Mouse (Mus musculus): Measurements from ENCODE around the gene 2810408A11Rik. TPM values are rescaled to one million over a fixed set of nuclear protein-coding genes. Genes with fewer than 3 reads are reported as not detected.
A peak's percentile ranks its signal among the peaks of the same experiment; 100 is the strongest.

Gene 2810408A11Rik
- total and polyA plus RNA-seq, 3 experiments, result 0.81 to 1.3 TPM; not detected in 1

GRCm38 (mm10) chr11:69929712-69930111 is 28.9 kb upstream of the 2810408A11Rik start (continued):
- TF ChIP-seq SIN3A (IDR thresholded peaks at IDR 0.05; ENCODE audit: low read length) (peak; percentile 90), TBP (IDR thresholded peaks at IDR 0.05; ENCODE audit: low read depth, low read length) (no peak), MAX (IDR thresholded peaks at IDR 0.05; ENCODE audit: low read length) (peak; percentile 60; the same call in 1 of the 2 replicates), MAZ (IDR thresholded peaks at IDR 0.05; ENCODE audit: low read depth, low read length) (peak; percentile 72; the same call in 1 of the 2 replicates), TCF12 (IDR thresholded peaks at IDR 0.05; ENCODE audit: low read depth, low read length) (peak; percentile 42; the same call in 1 of the 2 replicates), JUND (IDR thresholded peaks at IDR 0.05; ENCODE audit: low read depth, low read length) (no peak), E2F4 (IDR thresholded peaks at IDR 0.05; ENCODE audit: borderline replicate concordance, low read depth, low read length) (no peak), MEF2A (IDR thresholded peaks at IDR 0.05; ENCODE audit: extremely low read depth, insufficient replicate concordance, low read depth, low read length, poor library complexity, severe bottlenecking) (no peak)

GRCm38 (mm10) chr11:69927501-69927900 is 26.7 kb upstream of the 2810408A11Rik start:
- Histone ChIP-seq H3K9me3 (replicated peaks; ENCODE audit: insufficient read depth, low read length) (no peaks in the 10 kb centered on the region), H3K4me1 (ENCODE audit: control insufficient read depth in 1 of 2, insufficient read depth in 2 of 2, low read length in 2 of 2) (peaks cover 14 to 34% of the 10 kb centered on the region in 2 experiments), H3K79me2 (ENCODE audit: control insufficient read depth, insufficient read depth, low read length, poor library complexity) (no peaks in the 10 kb centered on the region), H3K36me3 (ENCODE audit: control insufficient read depth in 1 of 2, insufficient read depth in 2 of 2, low read length in 2 of 2) (peaks cover 0 to 41% of the 10 kb centered on the region in 2 experiments; a peak in 2 of 4 replicates), H3K27ac (ENCODE audit: control insufficient read depth, low read depth, low read length) (no peak overlapping the region), H3K4me3 (ENCODE audit: control insufficient read depth in 1 of 2, insufficient read depth in 1 of 2, low read depth in 2 of 2, low read length in 2 of 2) (no peak overlapping the region), H3K27me3 (ENCODE audit: control insufficient read depth in 1 of 2, insufficient read depth in 2 of 2, low read length in 2 of 2) (no peaks in the 10 kb centered on the region), H3K9ac (ENCODE audit: control insufficient read depth, low read depth, low read length, poor library complexity, severe bottlenecking) (no peak overlapping the region)
- TF ChIP-seq CTCF (IDR thresholded peaks at IDR 0.05 in 2 of 3, conservative IDR thresholded peaks at IDR 0.05 in 1 of 3; ENCODE audit: control insufficient read depth in 1 of 3, insufficient read depth in 1 of 3, low read depth in 2 of 3, low read length in 3 of 3, poor library complexity in 1 of 3, severe bottlenecking in 1 of 3), result peak in 1 of 3 experiments; percentile 17; a peak in 1 of 6 replicates
- no peak for TF ChIP-seq JUND (IDR thresholded peaks at IDR 0.05; ENCODE audit: low read depth, low read length)
- no peak for TF ChIP-seq MXI1 (IDR thresholded peaks at IDR 0.05; ENCODE audit: low read depth, low read length)
- no peak for TF ChIP-seq MAZ (IDR thresholded peaks at IDR 0.05; ENCODE audit: low read depth, low read length)
- TF ChIP-seq TCF12 (IDR thresholded peaks at IDR 0.05; ENCODE audit: low read depth, low read length), result no peak
- no peak for TF ChIP-seq ETS1 (IDR thresholded peaks at IDR 0.05; ENCODE audit: low read depth, low read length)
- no peak for TF ChIP-seq ZNF384 (IDR thresholded peaks at IDR 0.05; ENCODE audit: low read depth, low read length)
- no peak for TF ChIP-seq NELFE (IDR thresholded peaks at IDR 0.05; ENCODE audit: low read depth, low read length)
- TF ChIP-seq POLR2AphosphoS5 (IDR thresholded peaks at IDR 0.05; ENCODE audit: borderline replicate concordance, low read depth, low read length), result peak; percentile 72; the same call in 1 of the 2 replicates
- no peak for TF ChIP-seq BHLHE40 (IDR thresholded peaks at IDR 0.05; ENCODE audit: borderline replicate concordance, low read depth, low read length)
- no peak for TF ChIP-seq KAT2A (conservative IDR thresholded peaks at IDR 0.05; ENCODE audit: low read depth, low read length)
- no peak for TF ChIP-seq TBP (IDR thresholded peaks at IDR 0.05; ENCODE audit: low read depth, low read length)
- DNase-seq (ENCODE audit: low read depth, low spot score), result no peak

- peak; percentile 60 for DNase-seq (ENCODE audit: low read depth, low spot score)
- peaks cover 34% of the 10 kb centered on the region for H3K79me2 ChIP-seq (ENCODE audit: control insufficient read depth, insufficient read depth, low read length, poor library complexity)
- H3K9me3 ChIP-seq (replicated peaks; ENCODE audit: insufficient read depth, low read length), result no peaks in the 10 kb centered on the region
- H3K4me3 ChIP-seq (ENCODE audit: control insufficient read depth in 1 of 2, insufficient read depth in 1 of 2, low read depth in 2 of 2, low read length in 2 of 2), result peak overlapping the region; percentile 22 to 57
- peak overlapping the region; percentile 98 for H3K27ac ChIP-seq (ENCODE audit: control insufficient read depth, low read depth, low read length)
- no peak for TF ChIP-seq MYB (IDR thresholded peaks at IDR 0.05; ENCODE audit: low read depth, low read length)
- 0 out of 2 replicates have a peak, but pooled peaks have one; percentile 7 for TF ChIP-seq ETS1 (IDR thresholded peaks at IDR 0.05; ENCODE audit: low read depth, low read length)
- TF ChIP-seq MAFK (IDR thresholded peaks at IDR 0.05; ENCODE audit: borderline replicate concordance, low read depth, low read length), result peak; percentile 66; the same call in 1 of the 2 replicates
- TF ChIP-seq MYC (IDR thresholded peaks at IDR 0.05; ENCODE audit: low read depth, low read length), result no peak
- TF ChIP-seq MAX (IDR thresholded peaks at IDR 0.05; ENCODE audit: low read length), result no peak; the same call in 1 of the 2 replicates
- TF ChIP-seq EP300 (IDR thresholded peaks at IDR 0.05; ENCODE audit: low read depth in 1 of 2, low read length in 2 of 2), result no peak
- TF ChIP-seq HCFC1 (IDR thresholded peaks at IDR 0.05; ENCODE audit: low read depth, low read length), result no peak
- TF ChIP-seq E2F4 (IDR thresholded peaks at IDR 0.05; ENCODE audit: borderline replicate concordance, low read depth, low read length), result no peak
- no peak for TF ChIP-seq MEF2A (IDR thresholded peaks at IDR 0.05; ENCODE audit: extremely low read depth, insufficient replicate concordance, low read depth, low read length, poor library complexity, severe bottlenecking)
- no peaks in the 10 kb centered on the region for H3K27me3 ChIP-seq (ENCODE audit: control insufficient read depth in 1 of 2, insufficient read depth in 2 of 2, low read length in 2 of 2)
- H3K4me1 ChIP-seq (ENCODE audit: control insufficient read depth in 1 of 2, insufficient read depth in 2 of 2, low read length in 2 of 2), result peaks cover 13 to 22% of the 10 kb centered on the region in 2 experiments
- H3K36me3 ChIP-seq (ENCODE audit: control insufficient read depth in 1 of 2, insufficient read depth in 2 of 2, low read length in 2 of 2), result peaks cover 17 to 32% of the 10 kb centered on the region in 2 experiments
- peak overlapping the region; percentile 89 for H3K9ac ChIP-seq (ENCODE audit: control insufficient read depth, low read depth, low read length, poor library complexity, severe bottlenecking)
Observed at GRCm38 (mm10) chr11:69922796-69923195, 22.0 kb upstream of the 2810408A11Rik start.
